Mouse (Mus musculus) CH12.LX (cell line): ENCODE measurements around the gene Hlcs. TPM values are rescaled to one million over a fixed set of nuclear protein-coding genes. Genes with fewer than 3 reads are reported as not detected.

Source experiments
- DNase-seq: peaks from one replicate; pipeline ENCODE4 v3.0.0-alpha.2; 2013; ENCODE audit errors: extremely low read depth
- H3K27ac ChIP-seq: 2 replicates; pipeline ENCODE4 v1.5.1; 2012; ENCODE audit warnings: low read depth, mild to moderate bottlenecking, control low read depth, moderate library complexity; ENCODE audit not compliant: insufficient read depth
- H3K27me3 ChIP-seq: replicated peaks from 2 replicates; pipeline ENCODE3; 2012; ENCODE audit warnings: inconsistent platforms
- H3K36me3 ChIP-seq, 2 experiments: replicated peaks in 1 of 2; 2 replicates each; pipeline versions ENCODE3 to v1.6.1; 2012; ENCODE audit warnings: inconsistent platforms in 1 of 2, low read length in 1 of 2, mild to moderate bottlenecking in 1 of 2, mixed read lengths in 1 of 2, moderate library complexity in 1 of 2; ENCODE audit not compliant: control insufficient read depth in 1 of 2, insufficient read depth in 1 of 2
- H3K4me1 ChIP-seq, 2 experiments: 2 replicates each; pipeline ENCODE4 v1.6.1; 2012; ENCODE audit warnings: inconsistent platforms in 1 of 2, moderate library complexity in 1 of 2; ENCODE audit not compliant: insufficient read depth in 2 of 2, control insufficient read depth in 1 of 2
- H3K4me2 ChIP-seq: 2 replicates; pipeline ENCODE4 v1.6.1; 2012; ENCODE audit warnings: low read depth, mild to moderate bottlenecking, control low read depth; ENCODE audit not compliant: poor library complexity, insufficient read depth, severe bottlenecking
- H3K4me3 ChIP-seq, 3 experiments: fragments of 150-350 bp in 1 of 3; sonication (generic) in 1 of 3; replicated peaks in 1 of 3; 2 replicates each; pipeline versions ENCODE3 to v1.5.1; 2011 to 2012; ENCODE audit warnings: low read depth in 2 of 3, low read length in 2 of 3, mild to moderate bottlenecking in 2 of 3, moderate library complexity in 2 of 3, control low read depth in 1 of 3, improper control_type of control experiment in 1 of 3, inconsistent platforms in 1 of 3, mixed read lengths in 1 of 3; ENCODE audit not compliant: poor library complexity in 1 of 3
- H3K79me2 ChIP-seq: replicated peaks from 2 replicates; pipeline ENCODE4 v1.6.1; 2012; ENCODE audit warnings: mild to moderate bottlenecking, moderate library complexity; ENCODE audit not compliant: control insufficient read depth, poor library complexity, insufficient read depth, severe bottlenecking; ENCODE audit errors: extremely low read depth
- H3K9ac ChIP-seq: 2 replicates; pipeline ENCODE4 v1.6.1; 2012; ENCODE audit warnings: low read depth, mild to moderate bottlenecking, control low read depth, moderate library complexity; ENCODE audit not compliant: insufficient read depth
- H3K9me3 ChIP-seq: replicated peaks from 2 replicates; pipeline ENCODE3; 2012; ENCODE audit warnings: low read length, inconsistent platforms, mixed read lengths
- BHLHE40 ChIP-seq: IDR thresholded peaks from 2 replicates; pipeline ENCODE4 v1.6.1; 2011; ENCODE audit warnings: mild to moderate bottlenecking, low read depth, low read length, improper control_type of control experiment
- CHD1 ChIP-seq: IDR thresholded peaks from 2 replicates; pipeline ENCODE4 v1.6.1; 2012; ENCODE audit warnings: low read depth, low read length, improper control_type of control experiment, inconsistent platforms
- CHD2 ChIP-seq: IDR thresholded peaks from 2 replicates; pipeline ENCODE4 v1.6.1; 2011; ENCODE audit warnings: low read length, improper control_type of control experiment
- CTCF ChIP-seq, 2 experiments: IDR thresholded peaks in 1 of 2; conservative IDR thresholded peaks in 1 of 2; 2 replicates each; pipeline ENCODE4 v1.5.1; 2011 to 2012; ENCODE audit warnings: low read depth in 2 of 2, low read length in 2 of 2, improper control_type of control experiment in 1 of 2, inconsistent platforms in 1 of 2, mild to moderate bottlenecking in 1 of 2, moderate library complexity in 1 of 2
- E2F4 ChIP-seq: IDR thresholded peaks from 2 replicates; pipeline ENCODE4 v1.6.1; 2011; ENCODE audit warnings: low read depth, low read length, improper control_type of control experiment; ENCODE audit not compliant: insufficient replicate concordance
- ELF1 ChIP-seq: IDR thresholded peaks from 2 replicates; pipeline ENCODE4 v1.6.1; 2014; ENCODE audit warnings: low read depth, mild to moderate bottlenecking, inconsistent platforms, low read length, improper control_type of control experiment
- EP300 ChIP-seq: IDR thresholded peaks from 2 replicates; pipeline ENCODE4 v1.6.1; 2011; ENCODE audit warnings: low read length, improper control_type of control experiment
- ETS1 ChIP-seq: conservative IDR thresholded peaks from 2 replicates; pipeline ENCODE4 v1.6.1; 2012; ENCODE audit warnings: low read depth, mild to moderate bottlenecking, inconsistent platforms, low read length, improper control_type of control experiment, moderate library complexity
- GABPA ChIP-seq: IDR thresholded peaks from 2 replicates; pipeline ENCODE4 v1.6.1; 2012; ENCODE audit warnings: low read depth, low read length, improper control_type of control experiment, inconsistent platforms; ENCODE audit not compliant: insufficient replicate concordance
- HCFC1 ChIP-seq: IDR thresholded peaks from 2 replicates; pipeline ENCODE4 v1.6.1; 2012; ENCODE audit warnings: low read depth, mild to moderate bottlenecking, inconsistent platforms, low read length, improper control_type of control experiment
- IRF4 ChIP-seq: IDR thresholded peaks from 2 replicates; pipeline ENCODE4 v1.6.1; 2014; ENCODE audit warnings: low read depth, mild to moderate bottlenecking, inconsistent platforms, low read length, improper control_type of control experiment
- JUN ChIP-seq: IDR thresholded peaks from 2 replicates; pipeline ENCODE4 v1.6.1; 2011; ENCODE audit warnings: low read depth, mild to moderate bottlenecking, low read length, improper control_type of control experiment, moderate library complexity; ENCODE audit not compliant: insufficient read depth
- JUND ChIP-seq: conservative IDR thresholded peaks from 2 replicates; pipeline ENCODE4 v1.6.1; 2011; ENCODE audit warnings: low read depth, low read length, improper control_type of control experiment
- KAT2A ChIP-seq: IDR thresholded peaks from 2 replicates; pipeline ENCODE4 v1.6.1; 2012; ENCODE audit warnings: low read length, improper control_type of control experiment, inconsistent platforms; ENCODE audit not compliant: insufficient replicate concordance
- MAFK ChIP-seq: IDR thresholded peaks from 2 replicates; pipeline ENCODE4 v1.6.1; 2011; ENCODE audit warnings: low read length, improper control_type of control experiment; ENCODE audit not compliant: insufficient replicate concordance
- MAX ChIP-seq: IDR thresholded peaks from 2 replicates; pipeline ENCODE4 v1.6.1; 2011; ENCODE audit warnings: low read length, improper control_type of control experiment
- MAZ ChIP-seq: IDR thresholded peaks from 2 replicates; pipeline ENCODE4 v1.6.1; 2012; ENCODE audit warnings: low read depth, mild to moderate bottlenecking, inconsistent platforms, low read length, improper control_type of control experiment, moderate library complexity
- MEF2A ChIP-seq: IDR thresholded peaks from 2 replicates; pipeline ENCODE4 v1.6.1; 2014; ENCODE audit warnings: low read depth, mild to moderate bottlenecking, inconsistent platforms, low read length, improper control_type of control experiment, borderline replicate concordance
- MXI1 ChIP-seq: IDR thresholded peaks from 2 replicates; pipeline ENCODE4 v1.6.1; 2011; ENCODE audit warnings: mild to moderate bottlenecking, low read depth, low read length, improper control_type of control experiment
- MYC ChIP-seq: IDR thresholded peaks from 2 replicates; pipeline ENCODE4 v1.6.1; 2011; ENCODE audit warnings: low read depth, mild to moderate bottlenecking, improper control_type of control experiment, low read length
- NELFE ChIP-seq: IDR thresholded peaks from 2 replicates; pipeline ENCODE4 v1.6.1; 2011; ENCODE audit warnings: low read depth, low read length, improper control_type of control experiment
- NRF1 ChIP-seq: IDR thresholded peaks from 2 replicates; pipeline ENCODE4 v1.6.1; 2014; ENCODE audit warnings: low read depth, mild to moderate bottlenecking, inconsistent platforms, low read length, improper control_type of control experiment, moderate library complexity
- PAX5 ChIP-seq: IDR thresholded peaks from 2 replicates; pipeline ENCODE4 v1.6.1; 2012; ENCODE audit warnings: low read length, inconsistent platforms, mixed read lengths
- POLR2A ChIP-seq: IDR thresholded peaks from 2 replicates; pipeline ENCODE4 v1.6.1; 2011; ENCODE audit warnings: low read depth, mild to moderate bottlenecking, improper control_type of control experiment, low read length
- POLR2AphosphoS2 ChIP-seq: IDR thresholded peaks from 2 replicates; pipeline ENCODE4 v1.6.1; 2011; ENCODE audit warnings: low read depth, low read length, improper control_type of control experiment
- RAD21 ChIP-seq: IDR thresholded peaks from 2 replicates; pipeline ENCODE4 v1.6.1; 2011; ENCODE audit warnings: low read depth, mild to moderate bottlenecking, low read length, improper control_type of control experiment, moderate library complexity
- RCOR1 ChIP-seq: conservative IDR thresholded peaks from 2 replicates; pipeline ENCODE4 v1.6.1; 2012; ENCODE audit warnings: low read depth, mild to moderate bottlenecking, inconsistent platforms, low read length, improper control_type of control experiment
- SIN3A ChIP-seq: IDR thresholded peaks from 2 replicates; pipeline ENCODE4 v1.6.1; 2012; ENCODE audit warnings: low read length, improper control_type of control experiment, inconsistent platforms
- SMC3 ChIP-seq: IDR thresholded peaks from 2 replicates; pipeline ENCODE4 v1.6.1; 2011; ENCODE audit warnings: low read depth, low read length, improper control_type of control experiment
- TBP ChIP-seq: conservative IDR thresholded peaks from 2 replicates; pipeline ENCODE4 v1.6.1; 2011; ENCODE audit warnings: low read depth, low read length, improper control_type of control experiment
- TCF12 ChIP-seq: IDR thresholded peaks from 2 replicates; pipeline ENCODE4 v1.6.1; 2014; ENCODE audit warnings: low read depth, mild to moderate bottlenecking, inconsistent platforms, low read length, improper control_type of control experiment
- UBTF ChIP-seq: IDR thresholded peaks from 2 replicates; pipeline ENCODE4 v1.6.1; 2012; ENCODE audit warnings: low read depth, mild to moderate bottlenecking, inconsistent platforms, low read length, improper control_type of control experiment, moderate library complexity
- USF1 ChIP-seq: IDR thresholded peaks from 2 replicates; pipeline ENCODE4 v1.6.1; 2014; ENCODE audit warnings: low read depth, mild to moderate bottlenecking, inconsistent platforms, low read length, improper control_type of control experiment
- USF2 ChIP-seq: conservative IDR thresholded peaks from 2 replicates; pipeline ENCODE4 v1.6.1; 2011; ENCODE audit warnings: low read depth, low read length, improper control_type of control experiment
- ZC3H11A ChIP-seq: IDR thresholded peaks from 2 replicates; pipeline ENCODE4 v1.6.1; 2012; ENCODE audit warnings: low read depth, mild to moderate bottlenecking, inconsistent platforms, low read length, improper control_type of control experiment
- ZKSCAN1 ChIP-seq: IDR thresholded peaks from 2 replicates; pipeline ENCODE4 v1.6.1; 2012; ENCODE audit warnings: low read depth, inconsistent platforms, low read length, improper control_type of control experiment, borderline replicate concordance
- ZMIZ1 ChIP-seq: IDR thresholded peaks from 2 replicates; pipeline ENCODE4 v1.6.1; 2012; ENCODE audit warnings: low read depth, mild to moderate bottlenecking, inconsistent platforms, low read length, improper control_type of control experiment
- ZNF384 ChIP-seq: IDR thresholded peaks from 2 replicates; pipeline ENCODE4 v1.6.1; 2012; ENCODE audit warnings: low read depth, low read length, improper control_type of control experiment, inconsistent platforms
- dilution Hi-C: fragments of 300-500 bp; cut with MboI; formaldehyde crosslinking; loops from 2 replicates; pipeline ENCODE4 v1.14.3; 2020; ENCODE audit warnings: low sequenced_read_pairs; ENCODE audit not compliant: extremely low pct_unique_long_range_greater_than_20kb, extremely low pct_ligation_motif_present
- in situ Hi-C: fragments of 300-500 bp; cut with MboI; formaldehyde crosslinking; loops from 3 replicates; pipeline ENCODE4 v1.14.3; 2019; ENCODE audit warnings: low sequenced_read_pairs, low pct_ligation_motif_present, low pct_unique_long_range_greater_than_20kb, mixed read lengths
- polyA plus RNA-seq: library from polyadenylated mRNA; unstranded; fragments of >175 nt; gene quantifications from 2 replicates; pipeline ENCODE4 v1.2.1, GENCODE M21; 2012; ENCODE audit warnings: low read depth; ENCODE audit not compliant: insufficient read length
- total RNA-seq, 2 experiments: library from RNA; depleted of rRNA; stranded (reverse); fragments of 300-350 nt in 1 of 2; fragments of >200 nt in 1 of 2; gene quantifications; 2 replicates each; pipeline ENCODE4 v1.2.3; 2012 to 2014

Gene Hlcs
- total and polyA plus RNA-seq, 3 experiments: 5.3 to 12.5 (median 9.4) TPM

DNA sequence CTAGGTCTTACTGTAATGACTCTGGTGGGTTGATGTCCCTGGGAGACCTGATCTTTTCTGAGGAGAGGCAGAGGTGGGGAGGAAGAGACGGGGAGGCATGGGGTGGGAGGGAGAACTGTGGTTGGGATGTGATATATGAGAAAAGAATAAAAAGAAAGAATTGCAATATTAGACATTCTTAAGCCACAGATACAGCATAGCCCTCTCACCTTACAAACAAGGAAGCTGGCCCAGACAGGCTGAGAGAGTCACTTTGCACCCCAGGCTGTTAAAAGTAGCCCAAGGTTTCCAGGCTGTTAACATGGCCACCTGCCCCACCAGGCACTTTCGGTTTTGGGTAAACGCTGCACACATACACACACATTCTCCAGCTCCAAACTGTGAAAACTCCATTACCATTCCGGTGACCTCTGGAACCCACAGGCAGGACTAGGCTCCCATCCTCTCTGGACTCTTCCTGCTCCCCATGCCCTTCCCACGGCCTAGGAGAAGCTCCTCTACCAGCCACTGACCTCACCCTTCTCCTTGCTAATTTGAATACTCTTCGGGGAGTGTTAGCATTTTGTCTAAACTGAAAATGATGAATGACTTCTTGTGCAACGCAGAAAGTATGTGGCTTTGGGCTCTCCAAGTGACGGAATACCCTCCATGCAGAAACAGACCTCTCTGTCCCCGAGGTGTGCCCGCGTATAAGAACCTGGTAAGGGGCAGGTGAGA, 90.6 kb downstream of the Hlcs start:
- H3K9me3 ChIP-seq: no peaks in the 10 kb centered on the region
- peak overlapping the region; percentile 38 for H3K9ac ChIP-seq
- dilution Hi-C loops: no loop called here
- no peaks in the 10 kb centered on the region for H3K27me3 ChIP-seq
- H3K4me1 ChIP-seq: peaks cover 13 to 40% of the 10 kb centered on the region in 2 experiments
- H3K4me2 ChIP-seq: peak overlapping the region; percentile 96
- TF ChIP-seq MAFK (0 out of 2 replicates have a peak, but pooled peaks have one; percentile 20), JUND (no peak), BHLHE40 (no peak), USF1 (no peak), SIN3A (peak; percentile 61; the same call in 1 of the 2 replicates), IRF4 (peak; percentile 39; the same call in 1 of the 2 replicates), RAD21 (no peak), PAX5 (no peak), NRF1 (no peak; the same call in 1 of the 2 replicates), ZMIZ1 (peak; percentile 93; the same call in 1 of the 2 replicates), SMC3 (no peak; the same call in none of the 2 replicates), HCFC1 (0 out of 2 replicates have a peak, but pooled peaks have one; percentile 16), GABPA (no peak), ZKSCAN1 (no peak), ZC3H11A (no peak), KAT2A (0 out of 2 replicates have a peak, but pooled peaks have one; percentile 23), ETS1 (peak; percentile 8), TCF12 (peak; percentile 34; the same call in 1 of the 2 replicates), MEF2A (0 out of 2 replicates have a peak, but pooled peaks have one; percentile 34), MXI1 (no peak), MAX (no peak; the same call in 1 of the 2 replicates), USF2 (no peak), POLR2A (peak; percentile 78), TBP (peak; percentile 94), POLR2AphosphoS2 (no peak), NELFE (peak; percentile 10; the same call in 1 of the 2 replicates), JUN (no peak), UBTF (0 out of 2 replicates have a peak, but pooled peaks have one; percentile 29), RCOR1 (no peak), E2F4 (no peak), EP300 (no peak), MYC (peak; percentile 59; the same call in 1 of the 2 replicates), CHD1 (no peak), ELF1 (no peak), CTCF (conservative IDR thresholded peaks at IDR 0.05 in 1 of 2, IDR thresholded peaks at IDR 0.05 in 1 of 2; ENCODE audit: low read depth in 2 of 2, low read length in 2 of 2) (no peak), ZNF384 (no peak), MAZ (no peak; the same call in 1 of the 2 replicates), CHD2 (no peak)
- DNase-seq: peak; percentile 61
- H3K36me3 ChIP-seq: peaks cover 0 to 29% of the 10 kb centered on the region in 2 experiments
- H3K79me2 ChIP-seq: no peaks in the 10 kb centered on the region
- in situ Hi-C loops: no loop called here
- H3K27ac ChIP-seq: peak overlapping the region; percentile 72
- peak overlapping the region; percentile 47 to 52 (median 49) for H3K4me3 ChIP-seq
